Mouse (Mus musculus) megakaryocyte, embryonic 14.5 days (primary cell): Measurements from ENCODE around the gene Kcnd2.

Experiments used
- FLI1 ChIP-seq: IDR thresholded peaks from 2 replicates; pipeline ENCODE4 v1.6.1; 2012; ENCODE audit warnings: low read length, inconsistent platforms, mixed read lengths
- GATA1 ChIP-seq: IDR thresholded peaks from 3 replicates; pipeline ENCODE4 v1.6.1; 2012; ENCODE audit warnings: mixed read lengths, low read length, inconsistent platforms, borderline replicate concordance

DNA sequence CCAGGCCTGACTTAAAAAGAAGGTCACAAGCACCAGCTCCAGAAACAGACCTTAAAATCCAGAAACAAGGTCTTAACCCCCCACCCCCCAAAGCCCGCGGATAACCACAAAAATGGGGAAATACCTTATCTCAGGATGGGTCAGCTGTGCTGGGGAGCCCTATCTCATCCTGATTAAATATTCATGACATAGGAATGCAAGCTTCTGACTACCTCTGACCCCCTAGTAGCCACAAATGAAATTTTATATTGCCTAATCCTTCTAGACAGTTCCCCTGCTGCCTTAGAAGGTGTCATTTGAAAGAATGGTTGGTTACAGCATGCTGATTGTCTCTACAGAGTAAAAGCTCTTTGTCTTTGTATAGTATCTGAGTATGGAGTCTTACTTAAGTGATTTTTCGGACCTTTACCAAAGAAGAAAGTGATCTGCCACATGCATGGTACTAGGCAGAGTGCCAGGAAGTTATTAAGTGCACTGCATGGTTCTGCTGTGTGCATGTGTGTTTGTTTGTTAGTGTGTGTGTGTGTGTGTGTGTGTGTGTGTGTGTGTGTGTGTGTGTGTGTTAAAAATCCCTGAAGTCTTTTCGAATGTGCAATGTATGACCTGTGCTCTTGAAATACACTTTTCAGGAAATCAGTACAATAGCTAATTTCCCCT lies 111.9 kb downstream of the Kcnd2 start:
- no peak for TF ChIP-seq GATA1
- TF ChIP-seq FLI1 = no peak
